Mouse (Mus musculus) NIH3T3 (cell line): Measurements from ENCODE around the gene Dscam.

Source experiments
- DNase-seq: peaks from one replicate; pipeline ENCODE4 v3.0.0-alpha.2; 2012; ENCODE audit warnings: low read depth

Gene Dscam

DNA sequence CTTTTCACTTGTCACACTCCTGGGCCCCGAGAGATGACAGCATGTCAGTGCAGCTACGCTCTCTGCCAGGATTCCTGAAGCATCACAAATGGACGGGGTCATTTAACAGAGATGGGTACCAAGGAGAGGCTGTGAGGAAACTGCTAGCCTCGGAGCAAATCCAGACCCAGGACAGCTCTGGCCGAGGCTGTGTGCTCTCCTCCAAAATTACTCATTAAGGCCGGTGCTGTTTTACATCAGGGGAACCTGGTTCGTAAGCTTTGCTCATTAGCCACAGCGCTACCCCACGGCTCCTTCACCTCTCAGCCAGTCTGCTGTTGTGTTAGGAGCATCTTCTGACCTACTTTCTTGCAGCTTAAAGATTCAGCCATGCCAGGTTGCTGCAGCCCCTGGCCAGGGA is 449.3 kb downstream of the Dscam start:
- no peak for DNase-seq

DNA sequence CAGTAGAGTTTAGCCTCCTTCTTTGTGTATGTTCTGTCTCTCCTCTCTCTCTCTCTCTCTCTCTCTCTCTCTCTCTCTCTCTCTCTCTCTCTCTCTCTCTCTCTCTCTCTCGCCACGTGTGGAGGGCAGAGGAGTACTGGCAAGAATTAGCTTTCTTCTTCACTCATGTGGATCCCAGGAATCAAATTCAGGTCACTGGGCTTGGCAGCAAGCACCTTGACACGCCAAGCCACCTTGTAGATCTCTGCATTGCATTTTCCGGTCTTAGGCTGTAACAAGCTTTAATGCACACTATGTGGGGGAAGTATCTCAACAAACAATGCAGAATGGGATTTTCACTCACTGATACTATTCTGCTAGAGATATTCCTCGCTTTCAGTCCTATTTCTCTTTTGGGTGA is 449.9 kb downstream of the Dscam start:
- no peak for DNase-seq

DNA sequence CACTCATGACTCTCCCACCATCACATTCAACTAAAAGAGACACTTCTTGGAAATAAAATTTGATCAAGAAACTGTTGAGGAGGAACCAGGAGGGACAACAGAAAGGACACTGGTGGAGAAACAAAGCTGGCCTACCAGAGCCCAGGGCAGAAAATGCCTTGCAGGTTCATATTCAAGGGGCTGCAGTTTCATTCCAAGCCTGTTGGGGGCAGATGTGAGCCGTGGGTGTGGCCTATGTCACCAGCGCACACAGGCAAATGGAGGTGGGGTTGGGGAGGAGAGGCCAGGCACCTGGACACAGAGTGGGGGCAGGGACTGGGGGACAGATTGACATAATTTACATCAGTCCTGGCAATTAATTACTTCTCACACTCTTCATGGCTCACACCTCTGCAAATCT is 452.3 kb downstream of the Dscam start:
- DNase-seq, result peak; percentile 2

DNA sequence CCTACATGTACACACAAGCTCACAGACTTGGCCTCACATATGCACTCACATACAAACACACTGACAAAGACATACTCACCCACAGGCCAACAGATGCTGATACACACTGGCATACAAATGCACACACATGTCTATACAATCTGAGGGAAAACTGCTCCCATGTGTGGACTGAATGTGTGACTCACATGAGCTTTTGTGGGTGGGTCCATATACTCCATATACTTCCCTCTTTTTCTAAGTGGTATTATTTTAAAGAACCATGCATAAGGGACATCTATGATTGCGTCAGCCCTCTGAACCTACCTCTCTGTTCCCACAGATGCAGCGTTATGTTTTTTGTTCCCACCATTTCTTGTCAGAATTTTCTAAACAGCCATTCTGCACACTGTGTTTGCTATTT is 453.9 kb downstream of the Dscam start:
- DNase-seq, result no peak

DNA sequence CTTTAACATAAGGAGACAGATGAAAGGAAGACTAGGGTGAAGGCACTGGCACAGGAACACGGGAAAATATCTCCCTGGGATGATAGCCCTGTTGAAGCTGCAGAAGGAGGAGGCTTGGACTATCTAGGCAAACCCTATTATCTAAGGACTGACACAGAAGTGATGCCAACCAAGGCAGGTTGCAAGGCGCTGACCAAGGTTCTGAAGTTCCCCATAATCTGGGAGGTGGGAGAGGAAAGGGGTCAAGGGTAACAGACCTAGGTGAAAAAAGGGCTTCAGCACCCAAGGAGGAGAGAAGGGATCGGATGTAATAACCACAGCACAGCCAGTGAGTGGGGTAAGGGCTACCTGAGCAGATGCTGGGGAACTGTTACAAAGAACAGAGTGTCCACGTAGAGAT is 458.6 kb downstream of the Dscam start:
- DNase-seq, result peak; percentile 1

DNA sequence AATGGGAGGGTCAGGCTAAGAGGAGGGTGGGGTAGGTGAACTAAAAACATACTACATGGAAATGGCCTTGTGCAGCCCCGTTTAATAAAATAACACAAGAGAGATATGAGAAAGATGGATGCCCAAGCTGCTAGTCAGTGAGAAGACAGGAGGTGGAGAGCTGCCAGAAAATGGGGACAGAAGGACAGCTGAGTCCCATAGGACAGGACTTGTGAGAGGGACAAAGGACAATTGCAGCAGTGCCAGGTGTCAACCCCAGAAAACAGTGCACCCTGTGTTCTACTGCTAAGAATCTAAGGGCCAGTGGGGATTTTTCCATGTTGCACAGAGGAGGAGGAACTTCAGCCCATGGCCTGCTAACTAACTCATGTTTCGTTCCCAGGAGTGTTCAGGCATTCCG is 470.0 kb downstream of the Dscam start:
- no peak for DNase-seq

DNA sequence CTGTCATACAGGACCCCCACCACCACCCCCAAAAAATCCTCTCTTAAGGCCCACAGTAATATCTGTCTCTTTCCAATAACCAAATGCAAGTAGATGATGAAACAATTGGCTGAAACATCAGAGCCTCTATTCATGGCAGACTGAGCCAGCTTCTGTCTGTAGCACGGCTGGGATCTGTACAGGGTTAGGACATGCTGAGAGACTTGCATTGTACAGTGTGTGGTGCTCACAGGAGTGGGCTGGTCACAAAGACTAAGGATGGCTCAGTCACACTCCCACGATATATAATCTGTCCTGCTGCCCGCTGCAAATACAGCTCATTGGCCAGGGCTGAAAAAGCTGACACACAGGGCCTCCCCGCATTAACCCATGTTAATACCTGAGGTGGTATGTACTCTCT is 474.7 kb downstream of the Dscam start:
- no peak for DNase-seq

DNA sequence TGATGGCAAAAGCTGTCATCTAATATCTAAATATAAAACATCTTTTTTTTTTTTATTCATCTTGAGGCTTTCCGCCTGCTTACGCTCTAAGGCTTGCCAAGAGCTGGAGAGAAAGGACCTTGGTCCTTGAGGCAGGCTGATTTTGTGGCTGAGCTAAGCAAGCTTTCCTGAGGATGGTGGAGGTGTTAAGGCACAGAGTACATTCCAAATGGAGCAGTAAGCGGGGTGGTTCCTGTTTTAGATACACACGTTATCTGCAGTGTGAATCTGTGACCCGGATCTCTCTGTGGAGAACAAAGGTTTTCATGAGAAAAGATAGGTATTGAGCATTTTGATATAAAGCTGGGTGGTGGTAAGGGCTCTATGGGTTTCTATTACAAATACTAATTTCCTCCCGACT is 479.0 kb downstream of the Dscam start:
- DNase-seq, result no peak

DNA sequence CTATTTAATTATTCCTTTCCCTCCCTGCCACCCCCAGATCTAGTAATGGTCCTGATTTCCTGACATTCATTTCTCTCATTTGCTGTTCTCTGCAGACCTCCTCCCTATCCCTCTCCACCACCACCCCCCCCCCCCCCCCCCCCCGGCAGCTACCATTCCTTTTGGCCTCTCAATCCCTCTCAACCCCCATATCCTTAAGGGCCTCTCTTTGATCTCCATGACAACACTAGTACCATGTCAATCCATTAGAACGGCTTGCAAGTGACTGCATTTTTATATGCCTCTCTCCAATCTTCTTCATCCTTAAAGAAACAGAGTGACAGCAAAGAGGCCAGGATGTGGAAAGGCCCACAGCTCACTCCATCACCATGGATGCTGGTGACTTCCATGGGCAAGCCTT is 480.5 kb downstream of the Dscam start:
- DNase-seq, result no peak

DNA sequence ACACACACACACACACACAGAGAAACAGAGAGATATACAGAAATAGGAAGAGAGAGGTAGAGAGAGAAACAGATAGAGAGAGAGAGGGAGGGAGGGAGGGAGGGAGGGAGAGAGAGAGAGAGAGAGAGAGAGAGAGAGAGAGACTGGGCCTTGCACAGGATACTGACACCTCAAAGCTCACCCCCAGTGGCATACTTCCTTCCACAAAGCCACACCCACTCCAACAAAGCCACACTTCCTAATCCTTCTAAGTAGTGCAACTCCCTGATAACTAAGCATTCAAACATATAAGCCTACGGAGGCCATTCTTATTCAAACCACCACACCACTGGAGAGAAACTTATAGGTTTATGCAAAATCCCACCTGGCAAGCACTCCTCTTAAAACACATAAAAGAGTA is 481.1 kb downstream of the Dscam start:
- no peak for DNase-seq

DNA sequence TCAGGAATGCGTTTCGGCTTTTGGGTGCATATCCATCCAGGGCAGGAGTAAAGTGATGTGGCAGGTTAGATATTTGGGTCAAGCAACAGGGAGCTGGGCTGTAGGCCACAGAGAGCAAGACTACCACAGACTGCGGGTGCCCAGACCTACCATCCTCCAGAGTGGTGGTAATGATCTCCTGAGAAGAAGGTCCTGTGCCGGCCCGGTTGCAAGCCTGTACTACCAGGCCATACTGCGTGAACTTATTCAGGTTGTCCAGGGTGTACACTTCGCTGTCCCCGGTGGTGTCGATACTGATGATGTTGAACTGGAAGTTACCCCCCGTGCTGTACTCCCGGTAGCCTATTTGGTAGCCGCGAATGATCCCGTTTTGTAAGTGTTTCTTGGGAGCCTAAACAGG is 485.5 kb downstream of the Dscam start:
- DNase-seq, result no peak

DNA sequence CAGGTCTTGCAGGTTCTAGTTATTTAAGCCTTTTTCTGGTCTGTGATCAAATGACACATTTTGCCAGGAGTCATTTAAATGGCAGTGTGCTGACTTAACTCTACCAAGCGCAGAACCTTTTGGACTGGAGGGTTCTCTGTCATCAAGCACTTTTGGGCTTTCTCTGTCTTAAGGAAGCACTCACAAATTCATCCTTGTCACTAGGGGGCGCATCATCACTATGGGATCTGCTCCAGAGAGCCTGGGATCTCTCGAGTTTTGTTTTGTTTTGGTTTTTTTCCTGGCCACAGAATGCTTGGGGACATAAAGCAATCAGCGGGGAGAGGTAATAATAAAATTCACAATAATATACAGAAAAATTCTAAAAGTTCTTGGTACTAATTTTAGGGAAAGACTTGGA is 486.0 kb downstream of the Dscam start:
- DNase-seq, result peak; percentile 68

DNA sequence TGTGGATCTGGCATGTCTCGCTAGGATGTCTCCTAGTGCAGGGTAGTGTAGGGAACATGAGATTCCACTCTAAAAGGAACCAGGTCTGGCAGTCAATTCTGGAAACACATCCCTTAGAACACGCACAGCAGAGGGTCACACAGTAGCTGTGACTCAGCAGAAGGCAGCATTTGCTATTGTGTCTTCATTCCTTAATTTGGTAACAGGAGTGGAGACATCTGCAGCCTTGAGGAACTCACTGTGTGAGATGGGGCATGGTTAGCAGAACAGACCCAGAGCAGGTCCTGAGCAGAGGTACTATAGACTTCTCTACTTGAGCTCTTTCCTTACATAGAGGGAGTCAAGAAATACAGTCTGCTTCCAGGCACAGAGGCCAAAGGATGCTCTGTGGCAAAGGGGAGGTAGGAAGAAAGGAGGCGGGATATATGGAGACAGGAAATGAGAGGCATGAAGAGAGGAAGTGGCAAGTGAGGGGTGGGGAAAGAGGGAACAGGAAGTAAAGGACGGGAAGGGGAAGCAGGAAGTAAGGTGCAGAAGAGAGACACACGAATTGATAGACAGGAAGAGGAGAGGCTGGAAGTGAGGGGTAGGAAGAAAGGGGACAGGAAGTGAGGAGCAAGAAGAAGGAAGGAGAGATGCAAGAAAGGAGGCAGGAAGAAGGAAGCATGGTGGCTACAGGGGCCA is 488.1 kb downstream of the Dscam start:
- DNase-seq, result no peak

DNA sequence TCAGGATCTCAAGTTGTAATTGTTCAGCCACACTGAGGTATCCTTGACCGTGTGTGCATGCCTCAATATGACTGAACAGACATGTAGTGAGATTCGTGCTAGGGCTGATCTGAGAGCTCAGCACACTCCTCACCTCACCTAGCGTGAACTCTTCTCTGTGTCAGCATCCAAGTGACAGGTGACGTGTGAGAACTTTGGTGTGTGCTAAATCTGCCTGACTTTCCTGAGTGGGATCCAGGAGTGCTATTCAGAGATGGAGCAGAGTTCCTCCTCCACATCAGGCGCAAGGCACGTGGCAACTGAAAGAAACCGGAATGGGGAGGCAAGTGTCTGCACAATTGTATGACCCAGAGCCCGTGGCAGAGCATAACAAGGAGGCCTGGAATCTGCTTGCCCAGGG is 490.6 kb downstream of the Dscam start:
- no peak for DNase-seq

DNA sequence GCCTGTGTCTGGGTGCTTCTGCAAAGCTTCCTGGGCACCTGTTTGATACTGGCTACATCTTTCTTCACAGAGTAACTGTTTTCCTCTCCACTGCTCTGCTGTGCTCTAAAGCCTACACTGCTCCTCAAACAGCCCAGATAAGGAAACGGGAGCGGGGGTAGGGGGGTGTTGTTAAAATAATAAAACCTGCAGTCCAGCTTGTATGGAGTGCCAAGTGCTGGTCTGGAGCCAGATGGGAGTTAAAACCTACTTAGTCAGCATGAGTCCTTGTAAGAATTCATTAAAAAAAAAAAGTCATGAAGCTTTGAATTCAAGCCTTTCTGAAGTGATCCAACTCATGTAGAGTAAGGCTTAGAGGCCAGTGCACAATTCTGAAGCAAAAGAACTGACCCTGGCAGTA is 493.1 kb downstream of the Dscam start:
- no peak for DNase-seq

DNA sequence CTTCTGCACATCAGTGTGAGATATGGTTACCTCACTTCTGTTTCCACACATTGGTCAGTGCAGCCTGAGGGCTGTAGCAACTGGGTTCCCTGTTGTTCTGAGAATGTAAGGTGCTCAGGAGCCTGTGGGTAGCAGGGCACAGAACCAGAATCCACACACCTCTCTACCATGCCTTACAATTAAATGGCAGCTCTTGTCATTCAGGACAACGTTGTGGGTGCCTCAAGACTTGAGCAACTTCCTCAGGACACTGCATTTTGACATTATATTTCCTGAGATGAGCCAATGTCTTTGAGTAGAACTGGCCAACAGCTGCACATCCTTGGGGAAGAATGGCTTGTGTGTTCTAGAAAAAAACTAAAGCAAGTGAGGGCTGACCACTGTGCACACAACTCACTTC is 493.9 kb downstream of the Dscam start:
- DNase-seq, result no peak

DNA sequence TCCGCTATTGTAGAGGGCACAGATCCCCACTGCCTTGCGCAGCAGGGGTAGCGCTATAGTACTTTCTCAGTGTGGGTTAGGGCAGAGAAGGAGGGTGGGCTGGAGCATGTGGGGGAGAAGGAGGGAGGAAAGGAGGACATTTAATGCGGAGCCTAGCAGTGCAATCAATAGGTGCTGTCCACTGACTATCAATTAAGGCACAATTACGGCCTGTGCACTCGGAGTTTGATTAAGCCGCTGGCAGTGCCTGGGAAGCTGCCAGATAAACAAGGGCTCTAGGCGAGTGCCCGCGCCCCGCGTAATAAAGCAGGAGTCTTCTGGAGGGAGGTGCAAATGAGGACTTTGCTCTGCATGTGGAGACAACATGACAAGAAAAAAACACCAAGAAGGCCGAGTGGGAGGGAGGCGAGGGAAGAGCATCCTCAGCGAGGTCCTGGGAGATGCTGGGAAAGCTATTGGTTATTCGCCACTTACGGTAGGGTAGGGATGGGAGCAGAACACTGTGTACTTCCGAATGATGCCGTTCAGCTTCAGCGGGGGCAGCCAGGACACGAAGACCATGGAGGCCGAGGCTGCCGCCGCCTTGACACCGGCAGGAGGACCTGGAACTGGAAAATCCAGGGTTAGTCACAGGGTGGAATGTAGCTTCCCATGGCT is 497.2 kb downstream of the Dscam start:
- no peak for DNase-seq

DNA sequence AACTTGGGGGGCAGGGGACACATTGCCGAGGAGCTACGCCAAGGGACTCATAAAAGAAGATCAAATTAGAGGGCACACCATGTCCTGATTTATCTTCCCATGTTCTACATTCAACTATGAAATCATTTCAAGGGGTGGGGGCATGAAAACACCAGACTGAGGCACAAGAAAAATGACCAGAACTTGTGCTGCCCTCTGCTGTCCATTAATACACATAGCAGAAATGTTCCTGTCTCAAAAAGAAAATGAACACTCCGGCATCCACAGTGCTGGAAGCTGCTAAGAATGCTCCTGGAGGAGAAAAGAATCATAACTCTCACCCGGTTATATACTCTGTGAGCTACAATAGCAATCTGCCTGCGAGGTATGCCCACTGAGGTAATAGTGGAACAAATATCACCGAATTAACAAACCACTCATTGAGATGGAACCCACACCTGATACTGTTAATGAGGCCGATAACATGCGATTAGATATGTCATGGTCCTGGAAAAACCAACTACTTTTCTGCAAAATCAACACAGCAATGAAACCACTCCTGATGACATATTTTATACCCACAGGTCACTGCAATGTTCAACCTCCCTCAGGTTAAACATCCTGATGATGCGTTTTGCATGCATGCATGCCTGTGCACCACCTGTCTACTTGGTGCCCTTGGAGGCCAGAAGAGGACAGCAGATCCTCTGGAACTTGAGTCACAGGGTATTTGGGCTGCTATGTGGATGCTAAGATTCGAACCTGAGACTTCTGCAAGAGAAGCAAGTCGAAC is 498.8 kb downstream of the Dscam start:
- peak; percentile 48 for DNase-seq

DNA sequence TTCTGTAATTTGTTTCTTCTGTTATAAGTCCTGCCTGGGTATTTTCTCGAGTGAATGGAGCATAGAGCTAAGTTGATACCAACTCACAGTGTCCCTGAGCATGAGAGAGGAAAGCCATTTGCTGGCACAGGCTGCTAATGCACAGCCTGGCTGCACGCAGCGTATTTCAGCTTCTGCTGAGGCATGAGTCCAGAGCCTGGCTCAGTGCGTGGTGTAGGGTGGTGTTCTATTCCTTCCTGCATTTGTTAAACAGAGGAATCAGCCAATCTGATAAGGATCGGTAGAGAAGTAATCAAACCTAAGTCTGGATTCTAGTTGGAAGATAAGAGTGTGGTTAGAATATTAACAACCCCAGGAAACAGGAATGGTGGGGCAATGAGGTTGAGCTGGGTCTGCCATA is 500.8 kb downstream of the Dscam start:
- no peak for DNase-seq

DNA sequence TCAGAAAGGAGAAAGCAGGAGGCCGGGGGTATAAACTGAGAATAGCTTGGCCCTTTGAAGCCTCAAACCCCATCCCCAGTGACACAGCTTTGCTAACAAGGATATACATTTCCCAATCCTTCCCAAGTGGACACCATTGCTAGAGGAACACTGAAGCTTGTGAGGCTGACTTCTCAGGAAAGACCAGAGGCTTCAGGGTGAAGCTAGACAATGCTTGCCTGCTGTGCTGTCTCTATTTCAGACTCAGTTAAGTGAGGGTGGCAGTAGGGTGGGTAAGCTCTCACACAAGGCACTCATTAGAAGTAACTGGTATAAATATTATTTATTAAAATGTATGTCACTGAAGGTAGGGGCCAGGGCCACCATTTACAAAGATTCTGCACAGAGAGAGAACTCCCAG is 502.1 kb downstream of the Dscam start:
- no peak for DNase-seq

DNA sequence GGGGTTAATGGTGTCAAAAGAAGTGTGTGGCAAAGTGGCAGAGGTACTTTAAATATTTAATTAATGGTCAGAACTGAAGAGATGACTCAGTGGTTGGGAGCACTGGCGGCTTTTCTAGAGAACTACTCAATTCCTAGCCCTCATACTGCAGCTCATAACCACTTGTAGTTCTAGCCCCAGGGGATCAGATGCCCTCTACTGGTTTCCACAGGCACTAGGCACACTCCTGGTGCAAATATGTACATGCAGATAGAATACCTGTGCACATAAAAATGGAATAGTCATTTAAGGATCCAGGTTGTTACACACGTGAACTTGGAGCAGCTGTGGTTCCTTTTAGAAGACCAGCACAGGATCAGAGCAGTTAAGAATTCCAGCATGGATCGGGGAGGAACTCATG is 509.5 kb downstream of the Dscam start:
- no peak for DNase-seq

DNA sequence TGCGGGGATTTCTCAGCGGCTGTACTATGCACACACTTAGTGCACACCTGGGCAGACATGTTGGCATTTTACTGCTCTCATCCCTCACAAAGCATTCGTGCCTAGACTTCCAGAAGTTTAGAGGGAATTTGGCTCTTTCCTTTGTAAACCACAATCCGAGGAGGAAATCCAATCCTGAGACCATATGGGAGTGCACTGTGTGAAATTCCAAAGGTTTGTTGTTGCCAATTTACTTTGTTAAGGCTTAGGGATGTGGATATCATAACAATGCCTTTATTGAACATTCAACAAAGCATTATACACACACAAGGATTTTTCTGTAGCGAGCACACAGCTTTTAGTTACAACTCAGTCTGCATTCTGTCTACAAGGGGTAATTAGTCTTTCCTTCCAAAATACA is 511.3 kb downstream of the Dscam start:
- no peak for DNase-seq

DNA sequence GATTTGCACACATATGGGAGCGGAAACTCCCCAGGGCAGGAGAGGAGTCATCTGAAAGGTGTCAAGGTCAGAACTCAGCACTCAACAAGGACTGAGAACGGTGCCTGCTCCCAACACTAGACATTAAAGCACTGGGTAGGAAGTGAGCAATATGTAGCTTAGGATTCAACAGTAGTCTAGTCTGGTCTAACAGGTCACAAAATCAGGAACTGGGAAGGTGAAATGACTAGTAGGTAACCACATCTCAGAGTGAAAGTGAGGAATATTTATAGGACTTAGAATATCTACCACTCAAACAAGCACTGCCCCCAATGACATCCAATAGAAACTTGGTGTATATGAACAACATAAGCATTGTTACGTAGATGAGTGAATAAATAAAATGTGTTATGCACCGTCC is 515.0 kb downstream of the Dscam start:
- no peak for DNase-seq

DNA sequence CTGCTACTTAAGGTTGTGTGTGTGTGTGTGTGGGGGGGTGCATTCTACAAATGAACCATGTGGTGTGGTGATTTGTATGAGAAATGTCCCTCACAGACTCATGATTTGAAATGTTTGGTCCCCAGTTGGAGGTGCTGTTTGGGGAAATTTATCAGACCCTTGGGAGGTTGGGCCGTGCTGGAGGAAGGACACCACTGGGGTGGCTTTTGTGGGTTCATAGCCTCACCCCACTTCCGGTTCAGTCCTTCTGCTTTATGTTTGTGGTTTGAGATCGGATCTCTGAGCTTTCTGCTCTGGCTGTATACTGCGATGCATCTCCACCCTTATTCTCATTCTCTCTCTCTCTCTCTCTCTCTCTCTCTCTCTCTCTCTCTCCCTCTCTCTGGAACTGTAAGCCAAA is 516.5 kb downstream of the Dscam start:
- no peak for DNase-seq
